Mouse (Mus musculus): Measurements from ENCODE around the gene Pabpn1l. TPM values are rescaled to one million over a fixed set of nuclear protein-coding genes. Genes with fewer than 3 reads are reported as not detected.

The Pabpn1l gene
- total RNA-seq, 1 experiment: not detected

DNA sequence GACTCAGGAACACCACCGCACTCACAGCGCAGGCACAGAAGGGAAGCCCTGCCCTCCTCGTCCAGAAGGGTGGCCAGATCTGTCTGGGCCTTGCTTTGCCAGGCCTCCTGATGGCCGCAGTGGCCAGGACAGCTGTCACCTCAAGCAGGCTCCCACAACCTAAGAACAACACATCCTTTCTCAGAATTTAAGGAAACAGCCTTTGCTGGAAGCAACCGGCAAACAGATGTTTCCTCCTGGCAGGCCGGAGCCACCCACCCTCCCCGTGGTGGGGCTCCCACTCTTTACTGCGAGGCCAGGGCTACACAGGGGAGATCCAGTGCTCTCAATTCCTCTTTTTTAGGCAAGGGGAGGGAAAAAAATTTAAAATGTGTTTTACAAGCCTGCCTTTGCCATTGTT lies 42.7 kb upstream of the Pabpn1l start:
- Histone ChIP-seq H3K9me3 (ENCODE audit: control insufficient read depth, insufficient read depth, low read depth, low read length) (no peaks in the 10 kb centered on the region), H3K4me3 (ENCODE audit: insufficient read depth in 1 of 2, low read depth in 1 of 2, low read length in 2 of 2, poor library complexity in 1 of 2, severe bottlenecking in 1 of 2) (no peak overlapping the region), H3K27ac (ENCODE audit: insufficient read depth, low read depth, low read length, poor library complexity, severe bottlenecking) (no peak overlapping the region), H3K36me3 (ENCODE audit: control insufficient read depth, insufficient read depth, low read length, poor library complexity, severe bottlenecking) (no peaks in the 10 kb centered on the region), H3K9ac (ENCODE audit: insufficient read depth, low read depth, low read length, poor library complexity, severe bottlenecking) (no peak overlapping the region), H3K4me1 (ENCODE audit: control insufficient read depth in 2 of 2, insufficient read depth in 2 of 2, low read length in 2 of 2, poor library complexity in 1 of 2) (no peaks in the 10 kb centered on the region)
- in situ Hi-C loops (cut with MboI; ENCODE audit: low sequenced_read_pairs in 2 of 2, unreplicated experiment in 2 of 2): no loop called here
- no peak for DNase-seq (ENCODE audit: low read depth, low spot score)
- TF ChIP-seq CHD2 (IDR thresholded peaks at IDR 0.05; ENCODE audit: low read depth, low read length) (no peak), MAFK (IDR thresholded peaks at IDR 0.05; ENCODE audit: insufficient read depth, low read depth, low read length) (no peak), ZNF384 (IDR thresholded peaks at IDR 0.05; ENCODE audit: low read depth, low read length) (no peak), HCFC1 (IDR thresholded peaks at IDR 0.05; ENCODE audit: borderline replicate concordance, insufficient read depth, low read length) (no peak), ZC3H11A (IDR thresholded peaks at IDR 0.05; ENCODE audit: borderline replicate concordance, low read depth, low read length) (no peak)

DNA sequence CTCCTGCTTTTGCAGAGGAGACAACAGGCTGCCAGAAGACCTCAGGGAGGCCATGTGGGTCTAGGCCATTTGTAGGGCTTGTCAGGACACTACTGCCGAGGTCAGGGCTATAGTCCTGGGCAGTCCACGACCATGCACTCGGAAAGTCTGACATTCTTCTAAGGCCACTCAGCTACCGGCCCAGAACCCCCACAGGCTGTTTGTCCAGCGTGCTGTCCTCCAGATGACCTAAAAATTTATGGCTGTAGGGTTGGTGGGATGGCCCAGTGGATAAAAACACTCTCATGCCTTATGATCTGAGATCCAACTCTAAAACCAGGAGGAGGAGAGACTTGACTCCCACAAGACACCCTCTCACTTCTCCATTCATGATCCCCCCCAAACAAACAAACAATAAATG lies 41.1 kb upstream of the Pabpn1l start:
- in situ Hi-C loops (cut with MboI; ENCODE audit: low sequenced_read_pairs in 2 of 2, unreplicated experiment in 2 of 2): no loop called here
- TF ChIP-seq ZC3H11A (IDR thresholded peaks at IDR 0.05; ENCODE audit: borderline replicate concordance, low read depth, low read length): no peak
- no peak for TF ChIP-seq CHD2 (IDR thresholded peaks at IDR 0.05; ENCODE audit: low read depth, low read length)
- TF ChIP-seq ZNF384 (IDR thresholded peaks at IDR 0.05; ENCODE audit: low read depth, low read length): no peak
- TF ChIP-seq MAFK (IDR thresholded peaks at IDR 0.05; ENCODE audit: insufficient read depth, low read depth, low read length): no peak
- TF ChIP-seq HCFC1 (IDR thresholded peaks at IDR 0.05; ENCODE audit: borderline replicate concordance, insufficient read depth, low read length): no peak
- no peak for DNase-seq (ENCODE audit: low read depth, low spot score)
- Histone ChIP-seq H3K9ac (ENCODE audit: insufficient read depth, low read depth, low read length, poor library complexity, severe bottlenecking) (no peak overlapping the region), H3K4me3 (ENCODE audit: insufficient read depth in 1 of 2, low read depth in 1 of 2, low read length in 2 of 2, poor library complexity in 1 of 2, severe bottlenecking in 1 of 2) (no peak overlapping the region), H3K4me1 (ENCODE audit: control insufficient read depth in 2 of 2, insufficient read depth in 2 of 2, low read length in 2 of 2, poor library complexity in 1 of 2) (no peaks in the 10 kb centered on the region), H3K27ac (ENCODE audit: insufficient read depth, low read depth, low read length, poor library complexity, severe bottlenecking) (no peak overlapping the region), H3K9me3 (ENCODE audit: control insufficient read depth, insufficient read depth, low read depth, low read length) (no peaks in the 10 kb centered on the region), H3K36me3 (ENCODE audit: control insufficient read depth, insufficient read depth, low read length, poor library complexity, severe bottlenecking) (no peaks in the 10 kb centered on the region)

DNA sequence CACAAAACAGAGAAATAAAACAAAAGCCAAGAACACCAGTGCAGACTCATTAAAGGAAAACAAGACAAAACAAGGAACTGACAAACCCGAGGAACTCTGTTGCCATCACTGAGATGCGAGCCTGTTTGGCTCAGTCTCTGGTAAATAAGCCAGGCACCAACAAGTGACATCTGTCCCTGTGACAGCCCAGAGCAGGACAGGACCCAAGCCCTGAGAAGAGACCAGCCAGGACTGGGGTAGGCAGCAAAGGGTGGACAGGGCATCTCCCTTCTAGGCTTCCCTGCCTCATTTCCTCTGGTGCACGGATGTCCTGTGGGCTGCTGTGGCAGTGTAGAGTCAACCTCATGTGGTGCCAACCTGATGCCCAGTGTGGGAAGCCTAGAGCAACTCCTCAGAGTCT lies 40.6 kb upstream of the Pabpn1l start:
- Histone ChIP-seq H3K36me3 (ENCODE audit: control insufficient read depth, insufficient read depth, low read length, poor library complexity, severe bottlenecking) (no peaks in the 10 kb centered on the region), H3K9ac (ENCODE audit: insufficient read depth, low read depth, low read length, poor library complexity, severe bottlenecking) (no peak overlapping the region), H3K27ac (ENCODE audit: insufficient read depth, low read depth, low read length, poor library complexity, severe bottlenecking) (no peak overlapping the region), H3K4me1 (ENCODE audit: control insufficient read depth in 2 of 2, insufficient read depth in 2 of 2, low read length in 2 of 2, poor library complexity in 1 of 2) (no peaks in the 10 kb centered on the region), H3K9me3 (ENCODE audit: control insufficient read depth, insufficient read depth, low read depth, low read length) (no peaks in the 10 kb centered on the region), H3K4me3 (ENCODE audit: insufficient read depth in 1 of 2, low read depth in 1 of 2, low read length in 2 of 2, poor library complexity in 1 of 2, severe bottlenecking in 1 of 2) (no peak overlapping the region)
- in situ Hi-C loops (cut with MboI; ENCODE audit: low sequenced_read_pairs in 2 of 2, unreplicated experiment in 2 of 2): no loop called here
- DNase-seq (ENCODE audit: low read depth, low spot score): no peak
- TF ChIP-seq CHD2 (IDR thresholded peaks at IDR 0.05; ENCODE audit: low read depth, low read length) (no peak), ZC3H11A (IDR thresholded peaks at IDR 0.05; ENCODE audit: borderline replicate concordance, low read depth, low read length) (no peak), HCFC1 (IDR thresholded peaks at IDR 0.05; ENCODE audit: borderline replicate concordance, insufficient read depth, low read length) (no peak), MAFK (IDR thresholded peaks at IDR 0.05; ENCODE audit: insufficient read depth, low read depth, low read length) (no peak)

DNA sequence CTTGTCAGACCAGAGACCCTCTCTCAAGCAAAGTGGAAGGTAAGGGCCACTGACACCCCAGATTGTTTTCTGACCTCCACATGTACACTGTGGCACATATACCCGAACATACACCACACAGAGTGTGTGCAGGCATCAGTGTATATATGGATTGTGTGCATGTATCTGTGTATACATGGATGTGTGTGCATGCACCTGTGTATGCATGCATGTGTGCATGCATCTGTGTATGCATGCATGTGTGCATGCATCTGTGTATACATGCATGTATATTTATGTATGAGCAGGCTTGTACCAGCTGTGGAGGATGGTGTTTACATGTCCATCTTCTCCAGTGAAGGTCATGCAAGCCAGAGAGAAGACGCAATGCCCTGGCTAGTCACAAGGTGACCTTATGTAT lies 39.4 kb upstream of the Pabpn1l start:
- no peaks in the 10 kb centered on the region for H3K4me1 ChIP-seq (ENCODE audit: control insufficient read depth in 2 of 2, insufficient read depth in 2 of 2, low read length in 2 of 2, poor library complexity in 1 of 2)
- no peak overlapping the region for H3K27ac ChIP-seq (ENCODE audit: insufficient read depth, low read depth, low read length, poor library complexity, severe bottlenecking)
- H3K9ac ChIP-seq (ENCODE audit: insufficient read depth, low read depth, low read length, poor library complexity, severe bottlenecking): no peak overlapping the region
- no peak overlapping the region for H3K4me3 ChIP-seq (ENCODE audit: insufficient read depth in 1 of 2, low read depth in 1 of 2, low read length in 2 of 2, poor library complexity in 1 of 2, severe bottlenecking in 1 of 2)
- in situ Hi-C loops (cut with MboI; ENCODE audit: low sequenced_read_pairs in 2 of 2, unreplicated experiment in 2 of 2): no loop called here
- no peaks in the 10 kb centered on the region for H3K9me3 ChIP-seq (ENCODE audit: control insufficient read depth, insufficient read depth, low read depth, low read length)
- TF ChIP-seq CHD2 (IDR thresholded peaks at IDR 0.05; ENCODE audit: low read depth, low read length) (no peak), ZC3H11A (IDR thresholded peaks at IDR 0.05; ENCODE audit: borderline replicate concordance, low read depth, low read length) (no peak), HCFC1 (IDR thresholded peaks at IDR 0.05; ENCODE audit: borderline replicate concordance, insufficient read depth, low read length) (no peak), ZNF384 (IDR thresholded peaks at IDR 0.05; ENCODE audit: low read depth, low read length) (no peak), MAFK (IDR thresholded peaks at IDR 0.05; ENCODE audit: insufficient read depth, low read depth, low read length) (no peak)
- DNase-seq (ENCODE audit: low read depth, low spot score): no peak
- no peaks in the 10 kb centered on the region for H3K36me3 ChIP-seq (ENCODE audit: control insufficient read depth, insufficient read depth, low read length, poor library complexity, severe bottlenecking)

- H3K9me3 ChIP-seq (ENCODE audit: control insufficient read depth, insufficient read depth, low read depth, low read length): no peaks in the 10 kb centered on the region
- TF ChIP-seq ZNF384 (IDR thresholded peaks at IDR 0.05; ENCODE audit: low read depth, low read length): no peak
- TF ChIP-seq ZC3H11A (IDR thresholded peaks at IDR 0.05; ENCODE audit: borderline replicate concordance, low read depth, low read length): no peak
- TF ChIP-seq MAFK (IDR thresholded peaks at IDR 0.05; ENCODE audit: insufficient read depth, low read depth, low read length): no peak
- TF ChIP-seq CHD2 (IDR thresholded peaks at IDR 0.05; ENCODE audit: low read depth, low read length): no peak
- no peak for TF ChIP-seq HCFC1 (IDR thresholded peaks at IDR 0.05; ENCODE audit: borderline replicate concordance, insufficient read depth, low read length)
- no peak overlapping the region for H3K27ac ChIP-seq (ENCODE audit: insufficient read depth, low read depth, low read length, poor library complexity, severe bottlenecking)
- in situ Hi-C loops (cut with MboI; ENCODE audit: low sequenced_read_pairs in 2 of 2, unreplicated experiment in 2 of 2): no loop called here
- no peak overlapping the region for H3K9ac ChIP-seq (ENCODE audit: insufficient read depth, low read depth, low read length, poor library complexity, severe bottlenecking)
- H3K4me3 ChIP-seq (ENCODE audit: insufficient read depth in 1 of 2, low read depth in 1 of 2, low read length in 2 of 2, poor library complexity in 1 of 2, severe bottlenecking in 1 of 2): no peak overlapping the region
- no peaks in the 10 kb centered on the region for H3K36me3 ChIP-seq (ENCODE audit: control insufficient read depth, insufficient read depth, low read length, poor library complexity, severe bottlenecking)
- no peak for DNase-seq (ENCODE audit: low read depth, low spot score)
- no peaks in the 10 kb centered on the region for H3K4me1 ChIP-seq (ENCODE audit: control insufficient read depth in 2 of 2, insufficient read depth in 2 of 2, low read length in 2 of 2, poor library complexity in 1 of 2)
Measured at GRCm38 (mm10) chr8:122661138-122661537, 38.6 kb upstream of the Pabpn1l start.

Measured in ES-E14 (cell line).